Mouse (Mus musculus): ENCODE results near the gene Emc9. TPM values are rescaled to one million over a fixed set of nuclear protein-coding genes. Genes with fewer than 3 reads are reported as not detected.

Emc9 gene
- polyA plus RNA-seq (2015; fragmentation: Nextera tagmentation; extraction: Ambion mirVana), result 55.0 and 57.8 TPM in 2 replicates

DNA sequence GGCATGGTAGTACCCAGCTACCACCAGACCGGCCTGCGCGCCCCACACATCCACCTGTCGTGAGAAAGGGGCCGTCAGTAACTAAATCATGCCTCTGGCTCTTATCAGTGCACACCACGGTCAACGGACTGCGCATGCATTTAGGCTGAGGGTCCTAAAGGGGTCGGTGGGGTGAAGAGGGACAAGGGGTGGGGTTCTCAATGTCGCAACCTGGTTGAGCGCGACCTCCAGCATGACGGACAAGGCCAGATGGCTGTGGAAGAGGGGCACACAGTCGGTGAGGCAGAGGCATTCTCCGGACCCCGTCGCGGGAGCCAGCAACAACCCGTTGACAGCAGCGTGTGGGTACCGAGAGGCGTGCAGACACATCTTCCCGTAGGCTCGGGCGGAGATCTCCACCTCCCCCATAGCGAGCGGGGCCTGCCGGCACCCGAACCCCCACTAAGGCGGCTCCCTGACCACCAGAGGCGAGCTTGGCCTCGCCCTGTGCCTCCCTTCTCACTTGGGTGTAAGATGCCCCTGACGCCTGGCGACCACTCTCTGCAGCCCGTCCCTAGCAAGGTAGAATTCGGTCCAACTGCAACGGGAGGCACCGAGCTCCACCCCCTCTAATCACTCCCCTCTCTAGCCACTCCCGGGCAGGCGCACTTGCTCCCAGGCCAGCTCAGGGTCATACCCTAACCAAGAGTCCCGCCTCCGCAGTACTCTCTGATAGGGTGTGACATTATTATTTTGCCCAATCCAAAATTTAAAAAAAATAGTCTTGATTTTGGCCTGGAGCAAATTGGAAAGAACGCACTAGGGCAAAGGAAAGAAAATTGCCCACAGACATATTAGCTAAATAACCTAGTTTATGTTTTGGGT is at the start of gene Emc9:
Gene Emc9, minus strand, starts transcription at position 601 of the 864 bp plus-strand sequence.

DNA sequence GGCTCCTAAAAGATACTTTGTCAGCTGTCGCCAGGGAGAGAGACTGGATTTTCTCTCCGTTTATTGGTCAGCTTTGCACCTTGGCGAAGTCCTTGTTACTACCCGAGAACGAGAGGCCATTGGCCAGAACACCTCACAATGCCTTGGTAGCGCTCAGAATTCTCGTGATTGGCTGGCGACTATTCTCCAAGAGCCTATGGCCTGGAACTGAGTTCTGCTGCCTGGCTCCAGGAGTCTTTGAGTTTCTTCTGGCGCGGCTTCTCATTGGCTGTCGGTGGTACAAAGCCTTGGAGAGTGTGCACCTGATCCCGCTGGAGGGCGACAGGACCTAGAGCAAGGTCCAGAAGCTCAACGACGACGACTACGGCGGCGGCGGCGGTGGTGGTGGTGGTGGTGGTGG is 32.7 kb upstream of the Emc9 start, which contains the start of gene Rec8:
Gene Rec8, plus strand, starts transcription at position 216 of the 400 bp plus-strand sequence.

DNA sequence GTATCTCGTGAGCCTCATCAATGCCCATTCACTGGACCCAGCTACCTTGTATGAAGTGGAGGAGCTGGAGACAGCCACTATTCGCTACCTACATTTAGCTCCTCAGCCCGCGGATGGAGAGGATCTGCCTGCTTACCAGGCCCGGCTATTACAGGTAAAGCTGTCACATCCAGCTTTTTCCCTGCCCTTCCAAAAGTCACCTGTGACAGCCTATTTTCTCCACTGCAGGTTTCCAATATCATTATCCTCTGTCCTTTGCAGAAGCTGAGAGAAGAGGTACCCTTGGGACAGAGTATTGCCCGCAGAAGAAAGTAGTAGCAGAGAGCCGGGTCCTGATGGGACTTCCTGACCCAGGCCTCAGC is 18.1 kb upstream of the Emc9 start, which contains the start of gene Irf9:
Gene Irf9, plus strand, starts transcription at position 301 of the 362 bp plus-strand sequence.

DNA sequence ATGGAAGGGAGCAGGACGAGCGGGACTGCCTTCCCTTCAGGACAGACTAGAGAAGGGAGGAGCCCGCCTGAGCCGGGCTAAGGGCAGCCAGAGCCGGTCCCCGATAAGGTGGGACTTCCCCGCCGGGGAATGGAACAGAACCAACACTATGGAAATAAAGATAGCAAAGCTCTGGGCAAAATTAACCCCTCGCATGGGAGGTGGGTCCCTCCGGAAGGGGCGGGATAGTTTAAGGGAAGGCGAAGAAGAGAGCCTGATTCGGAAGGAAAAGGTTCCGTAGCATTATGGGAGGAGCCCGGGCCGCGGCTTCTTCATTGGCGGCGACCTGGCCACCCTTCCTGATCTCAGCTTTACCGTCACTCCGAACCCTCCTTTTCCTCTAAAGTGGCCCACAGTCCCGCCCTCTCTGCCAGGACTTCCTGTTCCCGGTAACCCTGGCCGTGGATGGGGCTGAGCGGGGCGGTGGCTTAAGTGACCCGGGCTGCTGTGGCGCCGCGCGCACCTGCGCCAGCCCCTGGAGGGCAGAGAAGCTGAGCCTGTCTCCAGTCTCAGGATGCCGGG is 6.3 kb upstream of the Emc9 start, which contains the start of gene Rnf31:
Gene Rnf31, plus strand, starts transcription at position 378 of the 561 bp plus-strand sequence.

DNA sequence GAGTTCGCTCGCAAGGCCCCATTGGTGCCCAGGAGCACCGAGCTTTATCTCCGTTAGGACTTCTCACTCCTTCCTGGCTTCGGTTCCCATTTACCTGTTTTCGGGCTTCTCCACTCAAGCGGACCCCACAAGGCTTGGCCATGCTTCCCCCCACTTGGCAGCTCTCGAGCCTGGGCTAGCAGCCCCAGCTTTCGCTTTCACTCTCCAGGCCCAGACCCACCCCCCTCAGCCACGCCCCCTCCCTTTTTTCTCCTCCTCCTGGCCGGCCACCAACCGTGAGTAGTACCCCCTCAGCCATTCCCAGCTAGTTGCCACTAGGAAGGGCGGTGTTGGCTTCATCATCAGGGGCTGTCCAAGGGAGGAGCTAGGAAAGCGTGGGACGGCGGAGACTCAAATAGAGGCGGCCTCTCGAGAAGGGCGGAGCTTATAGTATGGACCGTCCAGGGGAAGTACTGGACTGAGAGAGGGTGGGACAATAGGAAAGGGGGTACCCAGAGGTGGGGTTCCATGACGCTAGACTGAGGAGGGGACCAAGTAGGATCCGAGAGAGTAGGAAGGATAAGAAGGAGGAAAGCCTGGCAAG is 5.7 kb upstream of the Emc9 start, which contains the start of gene Psme2:
Gene Psme2, minus strand, starts transcription at position 366 of the 583 bp plus-strand sequence.

DNA sequence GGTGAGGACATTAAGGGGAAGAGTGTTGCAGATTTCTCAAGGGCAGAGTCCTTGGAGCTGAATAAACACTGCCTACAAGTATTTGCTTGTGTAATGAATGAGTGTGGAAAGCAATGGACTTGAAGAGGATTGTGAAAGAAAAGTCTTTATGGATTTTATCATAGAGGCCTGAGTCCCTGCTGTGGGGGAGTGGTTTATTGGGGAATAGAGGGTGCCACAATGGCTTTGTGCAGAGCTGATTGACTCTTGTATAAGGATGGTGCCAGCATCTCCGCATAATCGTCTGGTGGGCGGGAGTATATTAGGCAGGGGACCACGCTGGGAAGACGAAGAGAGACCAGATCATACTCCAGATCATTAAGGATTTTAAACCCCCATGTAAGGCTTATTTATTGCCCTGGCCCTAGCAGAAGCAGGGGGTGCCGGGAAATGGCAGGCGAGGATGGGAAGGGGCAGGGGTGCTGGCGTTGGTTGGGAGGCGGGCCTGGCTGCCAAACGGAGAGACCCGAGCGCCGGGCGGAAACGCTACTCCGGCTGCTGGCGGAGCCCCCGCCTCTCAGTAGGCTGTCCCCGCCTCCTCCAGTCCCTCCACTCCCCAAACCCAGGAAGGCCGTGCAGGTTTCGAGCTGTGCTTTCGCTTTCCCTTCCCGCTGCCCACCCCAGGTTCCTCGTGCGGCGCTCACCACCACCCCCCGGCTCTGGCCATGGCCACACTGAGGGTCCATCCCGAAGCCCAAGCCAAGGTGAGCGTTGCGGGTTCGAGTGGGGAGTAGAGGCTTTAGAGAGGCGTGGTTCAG is 7.0 kb downstream of the Emc9 start, which contains the start of gene Psme1:
Gene Psme1, plus strand, starts transcription at position 253 of the 797 bp plus-strand sequence.

DNA sequence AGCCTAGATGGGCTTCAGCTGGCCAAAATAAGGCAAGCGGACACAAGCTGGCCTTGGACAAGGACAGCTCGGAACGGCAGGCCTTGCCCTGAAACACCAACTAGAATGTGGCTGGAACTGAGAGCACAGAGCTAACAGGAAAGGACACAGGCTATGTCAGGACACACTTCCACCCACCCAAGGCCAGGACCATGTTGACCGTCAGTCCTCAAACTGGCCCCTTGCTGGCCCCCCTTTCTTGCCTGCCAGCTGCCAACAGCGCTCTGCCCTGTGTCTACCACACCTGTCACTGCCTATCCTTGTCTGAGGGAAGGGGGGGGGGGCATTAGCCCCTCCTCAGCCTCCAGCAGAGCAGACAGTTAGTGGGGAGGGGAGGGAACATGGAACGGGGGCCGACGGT is 9.8 kb downstream of the Emc9 start, which contains the start of gene Fitm1:
Gene Fitm1, plus strand, starts transcription at position 316 of the 400 bp plus-strand sequence.

DNA sequence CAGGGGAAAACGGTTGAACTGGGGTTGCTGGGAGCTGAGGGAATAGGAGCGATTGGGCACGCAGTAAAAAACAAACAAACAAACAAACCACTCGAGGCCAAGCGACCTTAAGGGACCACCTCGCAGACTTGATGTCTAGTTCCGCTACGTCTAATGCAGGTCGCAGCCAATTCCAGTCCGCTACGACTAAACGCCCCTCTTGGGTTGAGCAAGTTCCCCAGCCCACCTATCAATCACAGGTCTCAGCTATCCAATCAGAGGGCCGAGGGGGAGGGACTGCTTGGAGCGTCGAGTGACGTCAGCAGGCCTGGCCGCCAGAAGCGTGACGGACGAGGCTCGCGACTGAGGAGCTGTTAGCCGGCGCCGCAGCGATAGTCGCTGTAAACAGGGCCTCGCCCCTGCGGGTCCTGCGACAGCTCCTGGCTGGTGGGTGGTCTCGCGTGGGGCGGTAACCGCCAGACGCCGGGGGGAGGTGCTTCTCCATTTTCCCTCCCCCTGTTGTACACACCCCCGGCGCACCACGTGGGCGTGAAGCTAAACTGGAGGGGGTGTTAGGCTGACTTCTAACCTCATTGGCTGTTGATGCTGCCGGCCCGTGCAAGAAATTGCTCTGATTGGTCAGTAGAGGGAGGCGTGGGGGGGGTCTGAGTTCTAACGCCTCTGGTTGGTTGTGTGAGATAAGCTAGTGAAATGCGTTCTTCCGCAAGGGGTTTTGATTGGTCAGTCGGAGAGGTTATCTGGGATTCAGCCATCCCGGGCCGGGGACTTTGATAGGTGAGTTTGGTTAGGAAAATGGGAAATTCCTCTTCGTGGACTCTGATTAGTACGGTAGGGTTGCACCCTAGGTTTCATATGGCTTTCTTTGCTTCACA is 24.7 kb downstream of the Emc9 start, which contains the start of gene A730061H03Rik:
Gene A730061H03Rik, minus strand, starts transcription at position 205 of the 872 bp plus-strand sequence.

DNA sequence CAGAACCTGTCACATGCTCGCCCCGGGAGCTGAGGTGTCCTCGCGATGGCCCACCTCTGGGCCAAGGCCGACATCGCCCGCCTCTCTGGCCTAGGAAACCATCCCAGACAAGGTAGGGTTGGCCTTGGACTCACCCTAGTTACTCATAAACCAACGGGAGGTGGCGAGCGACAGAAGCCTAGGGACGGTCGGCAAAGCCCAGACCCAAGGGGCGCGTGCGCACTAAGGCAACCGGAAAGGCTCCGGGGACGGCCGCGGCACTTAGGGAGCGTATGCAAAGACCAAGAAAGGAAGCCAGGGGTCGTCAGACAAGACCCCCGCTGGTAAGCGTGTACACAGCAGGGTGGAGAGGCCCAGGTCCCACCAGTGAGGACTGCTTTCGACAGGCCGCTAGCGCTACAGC is 25.3 kb downstream of the Emc9 start, which contains the start of gene Dcaf11:
Gene Dcaf11, plus strand, starts transcription at position 208 of the 403 bp plus-strand sequence.

DNA sequence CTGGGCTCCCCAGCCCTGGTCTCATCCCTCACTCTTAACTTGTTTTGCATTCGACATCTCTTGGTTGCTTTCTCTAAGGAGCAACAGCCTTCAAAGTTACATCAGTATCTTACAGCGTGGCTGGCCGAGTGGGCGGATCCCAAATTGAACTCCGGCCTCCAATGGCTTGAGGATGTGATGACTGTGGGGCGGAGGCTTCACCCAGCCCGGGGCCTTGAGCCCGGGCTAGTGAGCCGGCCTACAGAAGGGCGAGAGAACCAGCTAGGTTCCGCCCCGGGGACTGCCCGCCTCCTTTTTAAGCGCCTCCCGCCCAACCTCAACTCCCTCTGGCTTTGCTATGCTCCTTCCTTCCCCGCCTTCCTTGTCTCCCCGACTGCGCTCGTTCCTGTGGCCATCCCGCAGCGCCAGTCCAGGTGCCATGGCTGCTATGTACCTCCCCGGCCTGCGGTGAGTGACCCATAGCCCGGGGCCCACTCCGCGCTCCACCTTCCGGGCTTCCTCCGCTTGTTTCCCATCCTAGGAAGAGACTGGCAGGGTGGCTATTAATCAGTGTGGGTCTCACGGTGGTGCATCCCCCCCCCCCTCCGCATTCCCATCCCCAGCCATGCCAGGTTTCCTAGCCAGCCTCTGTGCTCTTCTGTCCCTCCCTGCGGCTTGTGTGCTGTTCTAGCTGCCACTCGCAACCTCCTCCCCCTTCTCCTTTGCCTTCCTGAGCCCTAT is 44.9 kb downstream of the Emc9 start, which contains the start of gene Pck2:
Gene Pck2, plus strand, starts transcription at position 200 of the 720 bp plus-strand sequence.

Other genes with a start within 250 kb of the Emc9 start
- 61.9 and 83.5 TPM in 2 replicates for gene Dhrs4, start 106.5 kb downstream of the Emc9 start, polyA plus RNA-seq (2015; fragmentation: Nextera tagmentation; extraction: Ambion mirVana)
- 3.2 and 4.5 TPM in 2 replicates for gene Carmil3, start 94.7 kb downstream of the Emc9 start, polyA plus RNA-seq (2015; fragmentation: Nextera tagmentation; extraction: Ambion mirVana)
- 0.16 and 0.63 TPM in 2 replicates for gene Cpne6, start 74.9 kb downstream of the Emc9 start, polyA plus RNA-seq (2015; fragmentation: Nextera tagmentation; extraction: Ambion mirVana)
- 0.06 TPM in 1 of 2 replicates, not detected in the other for gene Nrl, start 60.3 kb downstream of the Emc9 start, polyA plus RNA-seq (2015; fragmentation: Nextera tagmentation; extraction: Ambion mirVana)
- gene Pck2, start 45.0 kb downstream of the Emc9 start, polyA plus RNA-seq (2015; fragmentation: Nextera tagmentation; extraction: Ambion mirVana), result 35.7 and 43.6 TPM in 2 replicates
- gene Dcaf11, start 25.3 kb downstream of the Emc9 start, polyA plus RNA-seq (2015; fragmentation: Nextera tagmentation; extraction: Ambion mirVana), result 50.2 and 81.0 TPM in 2 replicates
- 1.6 and 4.3 TPM in 2 replicates for gene A730061H03Rik, start 24.9 kb downstream of the Emc9 start, polyA plus RNA-seq (2015; fragmentation: Nextera tagmentation; extraction: Ambion mirVana)
- 1.1 and 1.3 TPM in 2 replicates for gene Fitm1, start 9.7 kb downstream of the Emc9 start, polyA plus RNA-seq (2015; fragmentation: Nextera tagmentation; extraction: Ambion mirVana)
- 226 and 323 TPM in 2 replicates for gene Psme1, start 7.2 kb downstream of the Emc9 start, polyA plus RNA-seq (2015; fragmentation: Nextera tagmentation; extraction: Ambion mirVana)
- 549 and 603 TPM in 2 replicates for gene Psme2, start 5.8 kb upstream of the Emc9 start, polyA plus RNA-seq (2015; fragmentation: Nextera tagmentation; extraction: Ambion mirVana)
- 9.6 and 12.4 TPM in 2 replicates for gene Rnf31, start 6.4 kb upstream of the Emc9 start, polyA plus RNA-seq (2015; fragmentation: Nextera tagmentation; extraction: Ambion mirVana)
- 20.9 and 26.1 TPM in 2 replicates for gene Irf9, start 18.3 kb upstream of the Emc9 start, polyA plus RNA-seq (2015; fragmentation: Nextera tagmentation; extraction: Ambion mirVana)
- gene Rec8, start 32.7 kb upstream of the Emc9 start, polyA plus RNA-seq (2015; fragmentation: Nextera tagmentation; extraction: Ambion mirVana), result 6.8 and 9.0 TPM in 2 replicates
- 41.9 and 52.7 TPM in 2 replicates for gene Ipo4, start 50.7 kb upstream of the Emc9 start, polyA plus RNA-seq (2015; fragmentation: Nextera tagmentation; extraction: Ambion mirVana)
- 1.0 and 3.3 TPM in 2 replicates for gene Gm49378, start 52.6 kb upstream of the Emc9 start, polyA plus RNA-seq (2015; fragmentation: Nextera tagmentation; extraction: Ambion mirVana)
- 65.2 and 103 TPM in 2 replicates for gene Tm9sf1, start 58.5 kb upstream of the Emc9 start, polyA plus RNA-seq (2015; fragmentation: Nextera tagmentation; extraction: Ambion mirVana)
- gene Tssk4, start 64.9 kb upstream of the Emc9 start, polyA plus RNA-seq (2015; fragmentation: Nextera tagmentation; extraction: Ambion mirVana), result 0.77 and 0.95 TPM in 2 replicates
- 63.2 and 95.3 TPM in 2 replicates for gene Mdp1, start 75.2 kb upstream of the Emc9 start, polyA plus RNA-seq (2015; fragmentation: Nextera tagmentation; extraction: Ambion mirVana)
- gene Gmpr2, start 86.6 kb upstream of the Emc9 start, polyA plus RNA-seq (2015; fragmentation: Nextera tagmentation; extraction: Ambion mirVana), result 30.6 and 43.5 TPM in 2 replicates
- gene Nedd8, start 86.8 kb upstream of the Emc9 start, polyA plus RNA-seq (2015; fragmentation: Nextera tagmentation; extraction: Ambion mirVana), result 635 and 779 TPM in 2 replicates
- gene Tinf2, start 96.5 kb upstream of the Emc9 start, polyA plus RNA-seq (2015; fragmentation: Nextera tagmentation; extraction: Ambion mirVana), result 16.5 and 25.7 TPM in 2 replicates
- gene Tgm1, start 128.6 kb upstream of the Emc9 start, polyA plus RNA-seq (2015; fragmentation: Nextera tagmentation; extraction: Ambion mirVana), result 0.47 and 1.2 TPM in 2 replicates
- 15.1 and 23.2 TPM in 2 replicates for gene Rabggta, start 137.0 kb upstream of the Emc9 start, polyA plus RNA-seq (2015; fragmentation: Nextera tagmentation; extraction: Ambion mirVana)
- 69.6 and 82.1 TPM in 2 replicates for gene Dhrs1, start 160.4 kb upstream of the Emc9 start, polyA plus RNA-seq (2015; fragmentation: Nextera tagmentation; extraction: Ambion mirVana)
- 14.2 and 22.9 TPM in 2 replicates for gene Nop9, start 160.4 kb upstream of the Emc9 start, polyA plus RNA-seq (2015; fragmentation: Nextera tagmentation; extraction: Ambion mirVana)
- gene Cideb, start 173.2 kb upstream of the Emc9 start, polyA plus RNA-seq (2015; fragmentation: Nextera tagmentation; extraction: Ambion mirVana), result 2.3 and 3.7 TPM in 2 replicates
- 0.11 and 0.75 TPM in 2 replicates for gene Ltb4r2, start 176.1 kb upstream of the Emc9 start, polyA plus RNA-seq (2015; fragmentation: Nextera tagmentation; extraction: Ambion mirVana)
- gene Ltb4r1, start 180.7 kb upstream of the Emc9 start, polyA plus RNA-seq (2015; fragmentation: Nextera tagmentation; extraction: Ambion mirVana), result 1.4 and 1.9 TPM in 2 replicates
- gene Adcy4, start 198.8 kb upstream of the Emc9 start, polyA plus RNA-seq (2015; fragmentation: Nextera tagmentation; extraction: Ambion mirVana), result 3.7 and 4.4 TPM in 2 replicates
- 9.4 and 11.5 TPM in 2 replicates for gene Ripk3, start 203.6 kb upstream of the Emc9 start, polyA plus RNA-seq (2015; fragmentation: Nextera tagmentation; extraction: Ambion mirVana)
- 12.6 and 13.1 TPM in 2 replicates for gene Nfatc4, start 237.8 kb upstream of the Emc9 start, polyA plus RNA-seq (2015; fragmentation: Nextera tagmentation; extraction: Ambion mirVana)

Data from adrenal gland, postnatal 0 days (tissue).